Mouse (Mus musculus): ENCODE data around the gene Pakap. TPM values are rescaled to one million over a fixed set of nuclear protein-coding genes. Genes with fewer than 3 reads are reported as not detected.

The Pakap gene
- polyA plus RNA-seq, 1 experiment = 0.38 TPM

- TF ChIP-seq POLR2A (IDR thresholded peaks at IDR 0.05; ENCODE audit: control insufficient read depth, extremely low read depth, insufficient read depth, low read length, poor library complexity) (no peak), CTCF (IDR thresholded peaks at IDR 0.05; ENCODE audit: borderline replicate concordance, control insufficient read depth, extremely low read depth, insufficient read depth, low read length, poor library complexity) (no peak)
- Histone ChIP-seq H3K4me3 (ENCODE audit: control insufficient read depth, insufficient read depth, low read length) (no peak overlapping the region), H3K27ac (ENCODE audit: control insufficient read depth, insufficient read depth, low read length) (no peak overlapping the region), H3K4me1 (replicated peaks; ENCODE audit: control insufficient read depth, insufficient read depth, low read length) (no peaks in the 10 kb centered on the region), H3K27me3 (ENCODE audit: control insufficient read depth, insufficient read depth, low read length) (peaks cover 3% of the 10 kb centered on the region; the same call in 1 of the 2 replicates), H3K36me3 (ENCODE audit: control insufficient read depth, insufficient read depth, low read length) (no peaks in the 10 kb centered on the region)
- DNase-seq = no peak
- 62% methylated on average over 19 of the region's 19 CpGs for WGBS
Observed at GRCm38 (mm10) chr4:57568268-57569068, 489 bp downstream of the Pakap start.

- Histone ChIP-seq H3K36me3 (ENCODE audit: control insufficient read depth, insufficient read depth, low read length) (no peaks in the 10 kb centered on the region), H3K4me3 (ENCODE audit: control insufficient read depth, insufficient read depth, low read length) (no peak overlapping the region), H3K27ac (ENCODE audit: control insufficient read depth, insufficient read depth, low read length) (no peak overlapping the region), H3K27me3 (ENCODE audit: control insufficient read depth, insufficient read depth, low read length) (peaks cover 3% of the 10 kb centered on the region; the same call in 1 of the 2 replicates), H3K4me1 (replicated peaks; ENCODE audit: control insufficient read depth, insufficient read depth, low read length) (no peaks in the 10 kb centered on the region)
- TF ChIP-seq POLR2A (IDR thresholded peaks at IDR 0.05; ENCODE audit: control insufficient read depth, extremely low read depth, insufficient read depth, low read length, poor library complexity) (no peak), CTCF (IDR thresholded peaks at IDR 0.05; ENCODE audit: borderline replicate concordance, control insufficient read depth, extremely low read depth, insufficient read depth, low read length, poor library complexity) (no peak)
- WGBS = 94% methylated on average over 4 of the region's 4 CpGs
- no peak for DNase-seq
Observed at GRCm38 (mm10) chr4:57569069-57569355, 1.0 kb downstream of the Pakap start.

GRCm38 (mm10) chr4:57569711-57570110 is 1.7 kb downstream of the Pakap start:
- no peak overlapping the region for H3K4me3 ChIP-seq (ENCODE audit: control insufficient read depth, insufficient read depth, low read length)
- DNase-seq = no peak
- WGBS = 83% methylated on average over 6 of the region's 6 CpGs
- TF ChIP-seq POLR2A (IDR thresholded peaks at IDR 0.05; ENCODE audit: control insufficient read depth, extremely low read depth, insufficient read depth, low read length, poor library complexity) (no peak), CTCF (IDR thresholded peaks at IDR 0.05; ENCODE audit: borderline replicate concordance, control insufficient read depth, extremely low read depth, insufficient read depth, low read length, poor library complexity) (no peak)
- H3K4me1 ChIP-seq (replicated peaks; ENCODE audit: control insufficient read depth, insufficient read depth, low read length) = no peaks in the 10 kb centered on the region
- peaks cover 3% of the 10 kb centered on the region; the same call in 1 of the 2 replicates for H3K27me3 ChIP-seq (ENCODE audit: control insufficient read depth, insufficient read depth, low read length)
- no peaks in the 10 kb centered on the region for H3K36me3 ChIP-seq (ENCODE audit: control insufficient read depth, insufficient read depth, low read length)
- H3K27ac ChIP-seq (ENCODE audit: control insufficient read depth, insufficient read depth, low read length) = no peak overlapping the region

GRCm38 (mm10) chr4:57570229-57570628 is 2.2 kb downstream of the Pakap start:
- no peaks in the 10 kb centered on the region for H3K36me3 ChIP-seq (ENCODE audit: control insufficient read depth, insufficient read depth, low read length)
- H3K4me1 ChIP-seq (replicated peaks; ENCODE audit: control insufficient read depth, insufficient read depth, low read length) = no peaks in the 10 kb centered on the region
- DNase-seq = no peak
- no peak overlapping the region for H3K27ac ChIP-seq (ENCODE audit: control insufficient read depth, insufficient read depth, low read length)
- 86% methylated on average over 3 of the region's 3 CpGs for WGBS
- peaks cover 3% of the 10 kb centered on the region; the same call in 1 of the 2 replicates for H3K27me3 ChIP-seq (ENCODE audit: control insufficient read depth, insufficient read depth, low read length)
- no peak for TF ChIP-seq POLR2A (IDR thresholded peaks at IDR 0.05; ENCODE audit: control insufficient read depth, extremely low read depth, insufficient read depth, low read length, poor library complexity)
- TF ChIP-seq CTCF (IDR thresholded peaks at IDR 0.05; ENCODE audit: borderline replicate concordance, control insufficient read depth, extremely low read depth, insufficient read depth, low read length, poor library complexity) = no peak
- no peak overlapping the region for H3K4me3 ChIP-seq (ENCODE audit: control insufficient read depth, insufficient read depth, low read length)

GRCm38 (mm10) chr4:57574181-57574580 is 6.2 kb downstream of the Pakap start:
- DNase-seq = no peak
- Histone ChIP-seq H3K36me3 (ENCODE audit: control insufficient read depth, insufficient read depth, low read length) (no peaks in the 10 kb centered on the region), H3K4me3 (ENCODE audit: control insufficient read depth, insufficient read depth, low read length) (no peak overlapping the region), H3K27ac (ENCODE audit: control insufficient read depth, insufficient read depth, low read length) (no peak overlapping the region), H3K4me1 (replicated peaks; ENCODE audit: control insufficient read depth, insufficient read depth, low read length) (no peaks in the 10 kb centered on the region), H3K27me3 (ENCODE audit: control insufficient read depth, insufficient read depth, low read length) (no peaks in the 10 kb centered on the region)
- TF ChIP-seq CTCF (IDR thresholded peaks at IDR 0.05; ENCODE audit: borderline replicate concordance, control insufficient read depth, extremely low read depth, insufficient read depth, low read length, poor library complexity) = no peak
- no peak for TF ChIP-seq POLR2A (IDR thresholded peaks at IDR 0.05; ENCODE audit: control insufficient read depth, extremely low read depth, insufficient read depth, low read length, poor library complexity)
- 94% methylated on average over 3 of the region's 3 CpGs for WGBS

DNA sequence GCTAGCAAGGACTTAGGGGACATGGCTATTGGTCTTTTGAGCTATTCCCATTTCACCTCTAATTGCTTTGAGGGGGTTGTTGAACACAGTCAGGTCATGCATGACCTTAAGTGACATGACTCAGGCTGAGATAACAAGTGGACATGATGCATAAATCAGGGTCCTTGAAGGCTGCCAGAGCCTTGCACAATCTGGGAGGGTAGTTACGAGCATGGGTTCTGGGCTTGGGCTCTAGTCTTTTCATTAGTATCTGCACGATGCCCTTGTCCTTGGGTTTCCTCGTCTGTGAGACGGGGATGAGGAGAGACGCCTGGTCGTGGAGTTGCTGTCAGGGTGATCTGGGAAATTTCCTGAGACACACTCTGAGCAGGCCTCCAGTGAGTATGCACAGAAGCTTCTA is 6.7 kb downstream of the Pakap start:
- no peaks in the 10 kb centered on the region for H3K4me1 ChIP-seq (replicated peaks; ENCODE audit: control insufficient read depth, insufficient read depth, low read length)
- TF ChIP-seq POLR2A (IDR thresholded peaks at IDR 0.05; ENCODE audit: control insufficient read depth, extremely low read depth, insufficient read depth, low read length, poor library complexity) = no peak
- TF ChIP-seq CTCF (IDR thresholded peaks at IDR 0.05; ENCODE audit: borderline replicate concordance, control insufficient read depth, extremely low read depth, insufficient read depth, low read length, poor library complexity) = no peak

More for the DNA sequence above, 6.7 kb downstream of the Pakap start:
- Histone ChIP-seq H3K4me3 (ENCODE audit: control insufficient read depth, insufficient read depth, low read length) (no peak overlapping the region), H3K36me3 (ENCODE audit: control insufficient read depth, insufficient read depth, low read length) (no peaks in the 10 kb centered on the region), H3K27ac (ENCODE audit: control insufficient read depth, insufficient read depth, low read length) (no peak overlapping the region), H3K27me3 (ENCODE audit: control insufficient read depth, insufficient read depth, low read length) (no peaks in the 10 kb centered on the region)
- DNase-seq = no peak
- WGBS = 93% methylated on average over 6 of the region's 6 CpGs

Measured in thymus, adult 2 months (tissue).